ENCODE assay signal across 14 mouse cellular contexts in the genomic region with DNA sequence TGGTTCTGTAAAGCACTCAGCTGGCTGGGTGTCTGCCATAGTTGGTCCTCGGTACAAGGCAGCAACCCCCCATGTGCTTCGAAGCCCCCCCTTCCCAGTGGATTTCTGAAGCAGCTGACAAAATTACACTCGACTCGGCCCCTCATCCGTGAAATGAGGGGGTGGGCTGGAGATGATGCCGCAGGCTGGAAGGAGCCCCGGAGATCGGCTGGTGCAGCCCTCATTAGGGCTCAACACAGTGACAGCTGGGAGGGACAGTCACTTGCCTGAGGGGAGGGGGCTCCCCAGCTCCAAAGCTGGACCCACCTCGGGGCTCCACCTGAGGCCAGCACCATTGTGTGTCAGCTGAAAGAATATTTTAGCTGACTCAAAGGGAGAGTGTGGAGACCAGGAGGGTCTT. TPM values are rescaled to one million over a fixed set of nuclear protein-coding genes. Genes with fewer than 3 reads are reported as not detected.
DNase-seq lines count a peak whose midpoint lies in the region; ATAC-seq and TF ChIP-seq lines count a peak whose summit lies in the region.
"Had no signal": no experiment of that assay in that cellular context is flagged by ENCODE, and none has a peak within 500 bp of the region (broad histone marks: within the 10 kb centered on the region; RNA-seq: fewer than 3 reads in every experiment).

No protein-coding gene starts in this region.

- peak overlapping the region; percentile 43; the same call in 1 of the 2 replicates for H3K27ac ChIP-seq in layer of hippocampus, adult 2 months
- peak overlapping the region; percentile 81 for H3K27ac ChIP-seq in forebrain, embryonic 15.5 days (replicated peaks)
- peak overlapping the region; percentile 74 for H3K27ac ChIP-seq in midbrain, embryonic 11.5 days (ENCODE audit: low read depth, low read length)
- no peak overlapping the region for H3K27ac ChIP-seq in intestine, embryonic 16.5 days (ENCODE audit: low read length)
- H3K27ac ChIP-seq: heart, embryonic 10.5 days; liver, embryonic 14.5 days; stomach, embryonic 15.5 days had no signal

- H3K9ac ChIP-seq in forebrain, embryonic 15.5 days (replicated peaks): 0 out of 2 replicates have a peak overlapping the region, but pooled peaks have one; percentile 3
- H3K9ac ChIP-seq in midbrain, embryonic 11.5 days (ENCODE audit: low read length): peak overlapping the region; percentile 34; the same call in 1 of the 2 replicates
- H3K9ac ChIP-seq in intestine, embryonic 16.5 days (ENCODE audit: low read depth, low read length): no peak overlapping the region
- H3K9ac ChIP-seq: liver, embryonic 14.5 days; stomach, embryonic 15.5 days had no signal

- TF ChIP-seq CTCF in layer of hippocampus, adult 2 months (conservative IDR thresholded peaks at IDR 0.05): no peak

- H3K36me3 ChIP-seq in forebrain, embryonic 15.5 days: no peaks in the 10 kb centered on the region
- H3K36me3 ChIP-seq in midbrain, embryonic 11.5 days (ENCODE audit: control insufficient read depth, insufficient read depth, low read length): no peaks in the 10 kb centered on the region
- no peaks in the 10 kb centered on the region for H3K36me3 ChIP-seq in intestine, embryonic 16.5 days (ENCODE audit: control insufficient read depth, insufficient read depth, low read length)
- H3K36me3 ChIP-seq: stomach, embryonic 15.5 days had no signal

- ATAC-seq in forebrain, embryonic 15.5 days (replicated peaks): peak; percentile 47
- peak; percentile 28 for ATAC-seq in midbrain, embryonic 11.5 days (ENCODE audit: low FRiP score)
- ATAC-seq in intestine, embryonic 16.5 days: no peak

- peaks cover 54% of the 10 kb centered on the region for H3K4me1 ChIP-seq in forebrain, embryonic 15.5 days
- peaks cover 50% of the 10 kb centered on the region for H3K4me1 ChIP-seq in midbrain, embryonic 11.5 days (ENCODE audit: control insufficient read depth, insufficient read depth, low read length)
- peaks cover 7% of the 10 kb centered on the region for H3K4me1 ChIP-seq in intestine, embryonic 16.5 days (ENCODE audit: control insufficient read depth, insufficient read depth, low read length)

- 7% methylated on average over 9 of the region's 9 CpGs for WGBS in forebrain, embryonic 15.5 days
- WGBS in midbrain, embryonic 11.5 days: 26% methylated on average over 9 of the region's 9 CpGs
- 65% methylated on average over 9 of the region's 9 CpGs for WGBS in intestine, embryonic 16.5 days

- no peaks in the 10 kb centered on the region for H3K9me3 ChIP-seq in forebrain, embryonic 15.5 days
- H3K9me3 ChIP-seq in midbrain, embryonic 11.5 days (ENCODE audit: control insufficient read depth, low read length): no peaks in the 10 kb centered on the region
- peaks cover 3% of the 10 kb centered on the region; the same call in 1 of the 2 replicates for H3K9me3 ChIP-seq in intestine, embryonic 16.5 days (ENCODE audit: control insufficient read depth, low read length)
- H3K9me3 ChIP-seq: heart, embryonic 10.5 days; stomach, embryonic 15.5 days had no signal

- no peaks in the 10 kb centered on the region for H3K27me3 ChIP-seq in forebrain, embryonic 15.5 days
- H3K27me3 ChIP-seq in midbrain, embryonic 11.5 days (ENCODE audit: control insufficient read depth, insufficient read depth, low read length): no peaks in the 10 kb centered on the region
- no peaks in the 10 kb centered on the region for H3K27me3 ChIP-seq in intestine, embryonic 16.5 days (replicated peaks; ENCODE audit: control insufficient read depth, insufficient read depth, low read length)
- H3K27me3 ChIP-seq: stomach, embryonic 15.5 days had no signal

- no peak overlapping the region for H3K4me3 ChIP-seq in layer of hippocampus, adult 2 months
- H3K4me3 ChIP-seq in forebrain, embryonic 15.5 days: no peak overlapping the region
- no peak overlapping the region for H3K4me3 ChIP-seq in midbrain, embryonic 11.5 days (ENCODE audit: low read depth, low read length)
- no peak overlapping the region for H3K4me3 ChIP-seq in intestine, embryonic 16.5 days (ENCODE audit: low read length)
- H3K4me3 ChIP-seq: heart, embryonic 10.5 days; stomach, embryonic 15.5 days had no signal

- no peak overlapping the region; the same call in 1 of the 2 replicates for H3K4me2 ChIP-seq in forebrain, embryonic 15.5 days (replicated peaks)
- H3K4me2 ChIP-seq in midbrain, embryonic 11.5 days: no peak overlapping the region
- no peak overlapping the region for H3K4me2 ChIP-seq in intestine, embryonic 16.5 days (ENCODE audit: low read depth, low read length)
- H3K4me2 ChIP-seq: stomach, embryonic 15.5 days had no signal

- no peak for DNase-seq in layer of hippocampus, adult 2 months (ENCODE audit: low spot score in 2 of 2)
- DNase-seq in layer of hippocampus, adult 8-10 months (ENCODE audit: low spot score in 2 of 2): no peak
- no peak for DNase-seq in midbrain, embryonic 11.5 days (ENCODE audit: low spot score, missing footprints)
- peak; percentile 82 for DNase-seq in retina, postnatal 1 day
- no peak for DNase-seq in ovary, postnatal 36 days (ENCODE audit: low spot score)
- no peak for DNase-seq in liver
- DNase-seq: kidney, postnatal 4 days; lung, postnatal 36 days; thymus, postnatal 25 days had no signal

RNA-seq across cellular contexts. Expression of gene Nkain1, which starts 29.6 kb away (rescaled TPM):
- 10 to 100 TPM; 34.5 to 35.5 TPM for total RNA-seq in layer of hippocampus, adult 2 months (2021)
- 10 to 100 TPM; 27.0 to 39.6 (median 34.6) TPM for total RNA-seq in layer of hippocampus, adult 8-10 months (2022)
- 9.3 TPM in 2 replicates for polyA plus RNA-seq in forebrain, embryonic 15.5 days (2015; fragmentation: Nextera tagmentation; extraction: Ambion mirVana)
- 18.7 and 21.4 TPM in 2 replicates for polyA plus RNA-seq in midbrain, embryonic 11.5 days (2014; fragmentation: Nextera tagmentation; extraction: Ambion mirVana)
- polyA plus RNA-seq in intestine, embryonic 16.5 days (2015; fragmentation: Nextera tagmentation; extraction: Ambion mirVana): 0.15 TPM in 1 of 2 replicates, not detected in the other
